Comparison of ENCODE assay signal across 14 mouse cellular contexts in genomic region chr15:78487066-78487465, GRCm38 (mm10). TPM values are rescaled to one million over a fixed set of nuclear protein-coding genes. Genes with fewer than 3 reads are reported as not detected.
A peak's percentile ranks its signal among the peaks of the same experiment; 100 is the strongest.
DNase-seq lines count a peak whose midpoint lies in the region.
"Had no signal": no experiment of that assay in that cellular context is flagged by ENCODE, and none has a peak within 500 bp of the region (broad histone marks: within the 10 kb centered on the region; RNA-seq: fewer than 3 reads in every experiment).

No protein-coding gene starts in this region.

- DNase-seq in cerebellum, postnatal 14 days = peak; percentile 57 to 61
- DNase-seq in cerebellum, adult 9-11 months = no peak
- peak; percentile 64 for DNase-seq in NIH3T3 (ENCODE audit: low read depth)
- DNase-seq in brain, adult 2 months (ENCODE audit: low read depth, low spot score) = peak; percentile 36
- no peak for DNase-seq in heart, adult 8-10 months (ENCODE audit: low spot score)
- DNase-seq: adrenal gland, adult 8-10 months; adrenal gland, postnatal 14 days; adrenal gland, postnatal 36 days; cerebellum, adult 11 months; cerebellum, adult 18-20 months; cerebellum, adult 8-10 months; embryo, embryonic 11 days had no signal

RNA-seq across cellular contexts. Expression of gene Il2rb, which starts 8.0 kb away (rescaled TPM):
- total RNA-seq in heart, adult 8-10 months (2022) = under 1 TPM; 0.13 to 0.57 (median 0.34) TPM

RNA-seq across cellular contexts. Expression of gene Tmprss6, which starts 18.6 kb away (rescaled TPM):
- not detected for total RNA-seq in heart, adult 8-10 months (2022)
- total RNA-seq: common myeloid progenitor, adult 5-6 weeks had no signal

RNA-seq across cellular contexts. Expression of gene C1qtnf6, which starts 44.1 kb away (rescaled TPM):
- total RNA-seq in heart, adult 8-10 months (2022) = 10 to 100 TPM in 1 of 4 experiments, 1 to 10 TPM in 3; 8.2 to 12.6 (median 9.5) TPM

RNA-seq across cellular contexts. Expression of gene Sstr3, which starts 57.4 kb away (rescaled TPM):
- not detected for total RNA-seq in heart, adult 8-10 months (2022)
- total RNA-seq: common myeloid progenitor, adult 5-6 weeks; MEL had no signal

RNA-seq across cellular contexts. Expression of gene Kctd17, which starts 58.7 kb away (rescaled TPM):
- total RNA-seq in heart, adult 8-10 months (2022) = 10 to 100 TPM; 17.9 to 26.9 (median 20.2) TPM
- total RNA-seq: MEL had no signal

Comparison
In these comparisons a context has a peak if more than half of its experiments do, and no peak if none do; other contexts are left out.
1. DNase-seq: peak in cerebellum, postnatal 14 days (2 of 2), NIH3T3 (single experiment) and brain, adult 2 months (single experiment); none in cerebellum, adult 9-11 months (single experiment) and heart, adult 8-10 months (single experiment).